Mouse (Mus musculus): ENCODE measurements at regions not wholly inside any gene's neighbourhood (a gene's known extent, or its start where the extent isn't known, plus 50 kb on each side); places are given as distances from the start of the nearest gene placed in this dataset.

DNA sequence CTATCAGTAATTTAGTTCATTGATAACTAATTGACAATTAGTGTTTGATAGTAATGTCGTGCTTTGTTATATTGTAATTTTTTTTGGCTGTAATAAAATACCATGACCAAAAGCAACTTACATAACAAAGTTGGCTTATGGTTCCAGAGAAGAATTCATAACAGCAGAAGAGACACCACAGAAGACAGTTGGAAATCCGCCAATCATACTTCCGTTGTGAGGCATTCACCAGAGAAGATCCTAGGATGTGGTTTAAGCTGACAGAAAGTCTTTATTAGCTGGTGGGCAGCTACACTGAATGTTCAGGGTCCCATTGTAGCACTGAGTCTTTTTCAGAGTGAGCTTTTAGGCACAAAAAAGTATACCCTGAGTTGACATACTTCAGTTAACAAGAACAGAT, 109.9 kb downstream of the Sec23a start:
- DNase-seq (ENCODE audit: low spot score in 2 of 2) = no peak

DNA sequence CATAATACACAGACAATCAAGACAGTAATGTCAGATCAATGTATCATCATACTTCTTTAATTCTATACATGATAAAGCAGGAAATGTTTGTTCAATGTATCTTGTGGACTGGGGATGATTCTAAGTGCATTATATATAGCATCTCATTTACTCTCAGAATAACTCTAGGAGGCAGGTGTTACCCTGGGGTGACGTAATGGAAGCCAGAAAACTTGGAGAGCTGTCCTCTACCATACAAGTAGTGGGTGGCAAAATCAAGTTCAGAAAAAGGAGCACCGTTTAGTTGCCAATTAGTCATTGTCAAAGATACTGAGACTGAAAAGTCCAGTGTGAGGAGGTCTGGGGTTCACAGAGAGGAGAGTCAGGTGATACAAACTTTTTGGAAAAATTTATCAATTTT, 136.0 kb downstream of the Sec23a start:
- DNase-seq (ENCODE audit: low spot score in 2 of 2) = no peak

DNA sequence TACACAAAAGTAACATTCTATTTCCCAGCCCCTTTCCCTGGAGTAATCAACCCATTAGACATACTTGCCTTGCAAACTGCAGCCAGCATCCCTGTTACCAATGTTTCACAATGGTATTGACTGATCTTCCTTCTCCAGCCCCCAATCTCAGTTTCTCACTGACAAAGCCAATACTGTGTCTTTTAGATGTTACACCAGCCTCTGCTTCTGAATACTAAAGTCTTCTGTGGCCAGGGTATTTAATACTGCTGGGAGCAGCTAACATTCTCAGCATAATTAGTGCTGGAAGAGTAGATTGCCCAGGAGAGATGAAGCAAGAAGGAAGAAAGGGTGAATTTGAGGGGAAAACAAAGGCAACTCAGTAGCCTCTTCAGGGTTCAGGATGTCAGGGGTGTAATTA, 139.4 kb downstream of the Sec23a start:
- no peak for DNase-seq (ENCODE audit: low spot score in 2 of 2)

DNA sequence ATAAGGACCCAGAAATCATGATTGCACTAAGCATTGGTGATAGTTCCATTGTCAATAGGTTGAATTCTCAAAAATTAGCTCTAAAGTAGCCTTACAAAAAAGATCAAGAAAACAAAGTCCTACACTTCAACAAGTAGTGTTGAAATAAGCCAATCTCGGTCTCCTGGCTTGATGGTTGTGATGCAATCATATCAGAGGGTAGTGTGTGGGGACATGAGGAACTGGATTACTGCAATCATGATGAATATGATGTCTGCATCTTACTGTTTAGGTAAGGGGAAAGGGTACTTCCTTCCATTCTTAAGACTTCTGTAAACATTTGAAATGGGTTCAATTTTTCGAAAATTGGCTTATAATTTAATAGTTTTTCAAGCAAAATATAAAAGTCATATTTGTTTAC, 155.3 kb downstream of the Sec23a start:
- no peak for DNase-seq (ENCODE audit: low spot score in 2 of 2)

DNA sequence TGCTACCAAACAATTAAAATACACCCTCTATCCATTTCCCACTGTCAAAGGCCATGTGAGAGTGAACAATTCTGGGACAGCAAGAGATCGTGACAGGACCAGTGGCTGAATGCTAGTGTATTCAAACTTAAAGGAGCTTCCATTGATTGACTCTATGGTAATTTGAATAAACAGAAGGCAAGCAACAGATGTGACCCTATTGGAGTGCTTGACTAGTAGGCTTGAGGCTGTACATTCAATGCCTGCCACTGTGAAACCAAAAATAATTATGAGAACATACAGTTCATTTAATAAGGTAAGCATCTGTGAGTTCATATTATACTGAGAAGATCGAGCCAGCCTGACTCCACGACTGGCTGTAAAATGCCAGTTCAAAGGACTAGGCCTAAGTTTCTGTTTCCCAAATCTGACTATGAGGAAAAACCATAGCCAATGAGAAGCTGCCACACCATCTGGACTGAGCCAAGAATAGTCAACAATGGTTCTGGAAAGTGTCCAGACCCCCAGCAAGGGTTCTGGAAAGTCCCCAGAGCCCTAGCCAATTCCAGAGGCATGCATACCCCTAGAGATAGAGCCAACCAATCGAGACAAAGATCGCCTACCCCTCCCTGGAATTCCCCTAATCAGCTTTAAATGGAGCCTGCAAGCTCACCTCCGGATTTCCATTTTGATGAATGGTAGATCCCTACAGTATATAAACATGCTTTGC, 160.0 kb downstream of the Sec23a start:
- DNase-seq (ENCODE audit: low spot score in 2 of 2) = no peak

DNA sequence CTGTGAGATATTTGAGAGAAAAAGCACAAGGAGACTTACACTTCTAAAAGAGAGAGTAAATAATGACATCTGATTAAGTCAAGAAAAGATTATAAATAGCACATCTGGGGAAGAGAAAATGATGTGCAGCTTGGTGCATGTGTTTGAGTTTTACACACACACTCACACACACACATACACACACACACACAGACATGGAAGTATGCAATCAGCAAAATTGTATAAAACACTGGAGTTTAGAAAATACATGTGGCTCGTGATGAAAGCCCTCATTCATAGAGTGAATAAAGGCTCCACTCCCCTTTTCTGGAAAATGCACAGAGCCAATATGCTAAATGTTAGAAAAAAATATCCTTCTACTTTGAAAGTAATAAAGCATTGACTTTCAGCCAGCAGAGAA, 182.2 kb downstream of the Sec23a start:
- no peak for DNase-seq (ENCODE audit: low spot score in 2 of 2)

DNA sequence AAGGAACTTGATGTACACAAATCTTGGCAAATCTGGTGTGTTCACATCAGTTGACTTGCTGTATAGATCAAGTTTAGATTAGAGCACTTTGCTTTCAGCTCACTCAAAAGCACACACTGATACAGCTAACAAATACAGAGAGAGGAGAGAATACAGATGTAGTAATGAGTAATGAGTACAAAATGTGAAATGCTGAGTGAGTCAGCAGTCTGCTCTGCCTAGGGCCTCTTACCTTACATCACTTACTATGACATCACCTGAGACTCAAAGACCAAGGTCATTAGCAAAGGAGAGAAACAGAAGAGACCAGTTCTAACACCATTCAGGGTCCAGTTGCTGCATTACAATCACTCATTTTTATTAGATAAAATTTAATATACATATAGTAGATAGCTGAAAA, 184.0 kb downstream of the Sec23a start:
- DNase-seq (ENCODE audit: low spot score in 2 of 2) = no peak

DNA sequence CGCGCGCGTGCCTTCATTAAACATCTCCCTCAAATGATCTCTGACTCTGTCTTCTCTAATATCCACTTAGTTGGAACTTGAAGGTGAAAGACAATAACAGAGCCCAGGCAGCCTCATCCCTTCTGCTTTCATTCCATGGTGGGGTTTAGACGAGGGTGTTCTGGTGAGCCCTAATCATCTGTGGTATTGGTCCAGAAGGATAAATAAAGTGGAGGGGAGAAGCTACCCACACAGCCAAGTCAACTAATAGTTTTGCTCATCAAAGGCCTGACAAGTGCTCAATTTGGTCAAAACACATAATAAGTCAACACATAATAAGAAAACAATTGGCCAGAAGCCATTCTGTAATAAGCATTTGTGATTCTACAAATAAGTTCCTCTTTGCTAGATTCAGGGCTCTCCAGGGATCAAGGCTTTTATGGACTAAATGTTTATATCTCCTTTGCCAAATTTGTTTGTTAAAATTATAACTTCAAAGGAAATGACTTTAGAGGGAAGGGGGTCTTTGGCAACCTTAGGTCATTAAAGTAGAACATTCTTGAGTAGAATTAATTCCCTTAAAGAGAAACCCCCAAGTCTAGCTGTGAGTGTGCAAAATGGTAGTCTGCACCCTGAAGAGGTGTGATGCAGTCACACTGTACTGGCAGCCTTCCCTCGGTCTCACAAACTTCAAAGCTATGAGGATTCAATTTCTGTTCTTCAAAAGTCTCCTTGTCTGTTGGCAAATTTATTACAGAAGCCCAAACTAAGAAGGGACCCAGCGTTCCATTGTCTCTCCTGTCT, 186.5 kb downstream of the Sec23a start:
- no peak for DNase-seq (ENCODE audit: low spot score in 2 of 2)

DNA sequence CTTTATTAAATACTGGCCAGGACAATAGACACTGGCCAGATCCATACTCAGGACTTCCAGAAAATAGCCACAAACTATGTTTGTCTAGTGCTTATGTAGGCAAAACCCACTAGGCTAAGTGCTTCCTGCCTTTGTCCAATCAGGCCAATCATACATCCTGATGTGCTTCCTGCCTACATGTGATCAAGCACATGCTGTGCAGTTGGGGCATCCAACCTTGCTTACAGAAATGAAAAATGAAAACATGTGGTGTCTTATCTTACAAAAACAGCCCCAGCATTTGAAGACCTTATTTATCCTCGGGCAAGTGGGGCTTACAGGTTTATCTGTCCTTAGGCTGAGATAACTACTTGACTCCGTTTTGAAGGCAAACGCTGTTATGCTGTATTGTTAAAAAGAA, 188.8 kb downstream of the Sec23a start:
- DNase-seq (ENCODE audit: low spot score in 2 of 2) = no peak

DNA sequence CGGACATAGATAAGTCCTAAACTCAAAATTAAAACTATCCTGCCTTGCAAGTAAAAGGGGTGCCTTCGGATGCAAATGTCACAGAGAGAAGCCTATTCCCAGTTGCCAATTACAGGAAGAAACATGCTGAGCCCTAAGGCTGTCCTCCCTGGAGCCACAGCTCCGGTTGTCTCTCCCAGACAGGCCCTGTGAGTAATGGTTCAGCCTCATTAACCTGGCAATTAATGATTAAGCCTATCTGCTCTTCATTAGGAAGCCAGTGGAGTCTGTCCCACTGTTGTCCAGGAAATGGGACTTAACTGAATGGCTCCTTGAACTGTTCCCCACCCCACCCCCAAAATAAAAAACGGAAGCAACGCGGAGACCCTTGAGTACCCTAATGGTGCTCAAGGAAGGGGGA, 207.7 kb downstream of the Sec23a start:
- DNase-seq (ENCODE audit: low spot score in 2 of 2) = no peak

DNA sequence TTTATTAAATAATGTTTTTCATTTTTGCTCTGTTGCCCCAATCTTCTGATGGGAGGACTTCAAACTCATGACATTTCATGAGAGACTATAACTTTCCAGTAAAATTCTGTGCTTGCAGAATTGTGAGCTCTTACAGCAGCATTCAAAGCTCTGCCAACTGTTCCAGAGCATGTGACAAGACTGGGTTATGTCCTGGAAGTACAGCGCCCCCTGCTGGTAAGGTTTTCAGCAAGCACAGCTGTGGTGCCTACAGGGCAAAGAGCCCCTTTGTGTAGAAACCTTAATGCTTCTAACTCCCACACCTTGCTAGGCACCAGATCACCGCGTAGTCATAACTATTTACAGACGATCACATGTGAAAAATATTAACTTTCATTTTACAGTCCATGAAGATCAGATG, 209.4 kb downstream of the Sec23a start:
- DNase-seq (ENCODE audit: low spot score in 2 of 2) = peak; percentile 57 to 75
